Mouse (Mus musculus): ENCODE measurements around the gene Nt5c3.

DNA sequence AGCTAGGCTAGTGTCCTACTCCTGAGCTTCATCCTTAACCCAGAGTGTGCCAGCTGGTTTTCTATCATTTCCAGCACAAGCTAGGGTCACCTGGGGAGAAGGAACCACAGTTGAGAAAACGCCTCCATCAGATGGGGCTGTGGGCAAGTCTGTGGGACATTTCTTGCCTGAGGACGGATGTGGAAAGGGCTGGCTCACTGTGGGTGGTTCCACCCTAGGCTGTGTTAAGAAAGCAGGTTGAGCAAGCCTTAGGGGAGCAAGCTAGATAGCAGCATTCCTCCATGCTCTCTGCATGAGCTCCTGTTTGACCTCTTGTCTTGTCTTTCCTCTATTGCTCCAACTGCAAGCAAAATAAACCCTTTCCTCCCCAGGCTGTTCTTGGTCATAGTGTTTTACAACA lies 33.0 kb downstream of the Nt5c3 start:
- no peak for TF ChIP-seq EP300 (optimal IDR thresholded peaks at IDR 0.05)
- no peak for TF ChIP-seq CTCF (IDR thresholded peaks at IDR 0.05; ENCODE audit: low read depth)
